ENCODE assay signal across 18 mouse cellular contexts in genomic region chr10:126254198-126254597, GRCm38 (mm10).
DNase-seq lines count a peak whose midpoint lies in the region; ATAC-seq and TF ChIP-seq lines count a peak whose summit lies in the region.
"Had no signal": no experiment of that assay in that cellular context is flagged by ENCODE, and none has a peak within 500 bp of the region (broad histone marks: within the 10 kb centered on the region; RNA-seq: fewer than 3 reads in every experiment).

No protein-coding gene starts in this region.

- no peak for TF ChIP-seq POLR2A in myocyte (IDR thresholded peaks at IDR 0.05; ENCODE audit: insufficient read length, low read depth)

- no peaks in the 10 kb centered on the region for H3K27me3 ChIP-seq in midbrain, embryonic 11.5 days (ENCODE audit: control insufficient read depth, insufficient read depth, low read length)
- no peaks in the 10 kb centered on the region for H3K27me3 ChIP-seq in midbrain, embryonic 10.5 days (ENCODE audit: low read depth, poor library complexity, severe bottlenecking)
- no peaks in the 10 kb centered on the region for H3K27me3 ChIP-seq in myocyte (ENCODE audit: control insufficient read depth, insufficient read depth, insufficient read length)
- H3K27me3 ChIP-seq: embryonic facial prominence, embryonic 12.5 days; forebrain, embryonic 13.5 days; forebrain, embryonic 15.5 days had no signal

- peak; percentile 35 for DNase-seq in heart, adult 11 months
- DNase-seq in heart, adult 9 months (ENCODE audit: low spot score in 2 of 2) = no peak
- DNase-seq in midbrain, embryonic 11.5 days (ENCODE audit: low spot score, missing footprints) = peak; percentile 31
- no peak for DNase-seq in midbrain, embryonic 10.5 days (ENCODE audit: low spot score)
- DNase-seq in layer of hippocampus, postnatal 14 days (ENCODE audit: low spot score in 2 of 2) = no peak
- DNase-seq: adrenal gland, adult 2 months; adrenal gland, postnatal 10 days; adrenal gland, postnatal 25 days; cerebellum, adult 11-12 months; cerebellum, adult 2 months; cerebellum, adult 9-10 months; cerebellum, postnatal 10 days; cerebellum, postnatal 25 days had no signal

- H3K27ac ChIP-seq in midbrain, embryonic 11.5 days (ENCODE audit: low read depth, low read length) = no peak overlapping the region
- H3K27ac ChIP-seq in midbrain, embryonic 10.5 days (replicated peaks) = no peak overlapping the region
- H3K27ac ChIP-seq: embryonic facial prominence, embryonic 10.5 days; embryonic facial prominence, embryonic 12.5 days; forebrain, embryonic 13.5 days; forebrain, embryonic 15.5 days had no signal

- H3K4me1 ChIP-seq in midbrain, embryonic 11.5 days (ENCODE audit: control insufficient read depth, insufficient read depth, low read length) = no peaks in the 10 kb centered on the region
- peaks cover 9% of the 10 kb centered on the region for H3K4me1 ChIP-seq in midbrain, embryonic 10.5 days
- H3K4me1 ChIP-seq: embryonic facial prominence, embryonic 10.5 days; embryonic facial prominence, embryonic 12.5 days; forebrain, embryonic 15.5 days had no signal

- no peak overlapping the region for H3K4me2 ChIP-seq in midbrain, embryonic 11.5 days
- H3K4me2 ChIP-seq in myocyte (ENCODE audit: low read depth) = no peak overlapping the region
- H3K4me2 ChIP-seq: embryonic facial prominence, embryonic 12.5 days; forebrain, embryonic 13.5 days; forebrain, embryonic 15.5 days had no signal

- H3ac ChIP-seq in myocyte (ENCODE audit: control insufficient read depth, insufficient read length) = no peak overlapping the region

- no peak overlapping the region for H3K9ac ChIP-seq in midbrain, embryonic 11.5 days (ENCODE audit: low read length)
- H3K9ac ChIP-seq: embryonic facial prominence, embryonic 12.5 days; forebrain, embryonic 13.5 days; forebrain, embryonic 15.5 days had no signal

- H3K36me3 ChIP-seq in midbrain, embryonic 11.5 days (ENCODE audit: control insufficient read depth, insufficient read depth, low read length) = no peaks in the 10 kb centered on the region
- H3K36me3 ChIP-seq in midbrain, embryonic 10.5 days = no peaks in the 10 kb centered on the region
- H3K36me3 ChIP-seq in myocyte (ENCODE audit: control insufficient read depth, insufficient read depth) = no peaks in the 10 kb centered on the region
- H3K36me3 ChIP-seq: embryonic facial prominence, embryonic 10.5 days; embryonic facial prominence, embryonic 12.5 days; forebrain, embryonic 15.5 days had no signal

- H3K9me3 ChIP-seq in midbrain, embryonic 11.5 days (ENCODE audit: control insufficient read depth, low read length) = no peaks in the 10 kb centered on the region
- H3K9me3 ChIP-seq in midbrain, embryonic 10.5 days (replicated peaks) = no peaks in the 10 kb centered on the region
- H3K9me3 ChIP-seq: embryonic facial prominence, embryonic 10.5 days; embryonic facial prominence, embryonic 12.5 days; forebrain, embryonic 13.5 days; forebrain, embryonic 15.5 days had no signal

- no peaks in the 10 kb centered on the region for H3K79me2 ChIP-seq in myocyte (ENCODE audit: control insufficient read depth, insufficient read depth)

- no peak for ATAC-seq in midbrain, embryonic 11.5 days (ENCODE audit: low FRiP score)
- ATAC-seq: forebrain, embryonic 13.5 days; forebrain, embryonic 15.5 days had no signal

- 93% methylated on average over 4 of the region's 4 CpGs for WGBS in midbrain, embryonic 11.5 days
- WGBS in midbrain, embryonic 10.5 days = 89% methylated on average over 4 of the region's 4 CpGs

- no peak overlapping the region for H3K4me3 ChIP-seq in midbrain, embryonic 11.5 days (ENCODE audit: low read depth, low read length)
- H3K4me3 ChIP-seq in midbrain, embryonic 10.5 days = no peak overlapping the region
- H3K4me3 ChIP-seq in myocyte = no peak overlapping the region
- H3K4me3 ChIP-seq: embryonic facial prominence, embryonic 10.5 days; embryonic facial prominence, embryonic 12.5 days; forebrain, embryonic 13.5 days; forebrain, embryonic 15.5 days had no signal

TF ChIP-seq in myocyte, 11 proteins besides CTCF, POLR2A, EP300 and RAD21:
- 0 out of 2 replicates have a peak, but pooled peaks have one; percentile 40 for TF ChIP-seq CEBPB (IDR thresholded peaks at IDR 0.05; ENCODE audit: insufficient read depth, poor library complexity, severe bottlenecking)
- TF ChIP-seq REST (IDR thresholded peaks at IDR 0.05; ENCODE audit: insufficient read depth, insufficient read length) = no peak

Comparison
In these comparisons a context has a peak if more than half of its experiments do, and no peak if none do; other contexts are left out.
1. DNase-seq: peak in heart, adult 11 months (single experiment) and midbrain, embryonic 11.5 days (single experiment); none in heart, adult 9 months (0 of 2), midbrain, embryonic 10.5 days (single experiment) and layer of hippocampus, postnatal 14 days (0 of 2).